Mouse (Mus musculus) ES-E14 (cell line): ENCODE measurements around the gene Gm9195.

Experiments used
- HCFC1 ChIP-seq: IDR thresholded peaks from 2 replicates; pipeline ENCODE4 v1.6.1; 2012; ENCODE audit warnings: low read length, inconsistent platforms, borderline replicate concordance; ENCODE audit not compliant: insufficient read depth
- ZC3H11A ChIP-seq: IDR thresholded peaks from 2 replicates; pipeline ENCODE4 v1.6.1; 2012; ENCODE audit warnings: low read depth, mild to moderate bottlenecking, inconsistent platforms, low read length, borderline replicate concordance

DNA sequence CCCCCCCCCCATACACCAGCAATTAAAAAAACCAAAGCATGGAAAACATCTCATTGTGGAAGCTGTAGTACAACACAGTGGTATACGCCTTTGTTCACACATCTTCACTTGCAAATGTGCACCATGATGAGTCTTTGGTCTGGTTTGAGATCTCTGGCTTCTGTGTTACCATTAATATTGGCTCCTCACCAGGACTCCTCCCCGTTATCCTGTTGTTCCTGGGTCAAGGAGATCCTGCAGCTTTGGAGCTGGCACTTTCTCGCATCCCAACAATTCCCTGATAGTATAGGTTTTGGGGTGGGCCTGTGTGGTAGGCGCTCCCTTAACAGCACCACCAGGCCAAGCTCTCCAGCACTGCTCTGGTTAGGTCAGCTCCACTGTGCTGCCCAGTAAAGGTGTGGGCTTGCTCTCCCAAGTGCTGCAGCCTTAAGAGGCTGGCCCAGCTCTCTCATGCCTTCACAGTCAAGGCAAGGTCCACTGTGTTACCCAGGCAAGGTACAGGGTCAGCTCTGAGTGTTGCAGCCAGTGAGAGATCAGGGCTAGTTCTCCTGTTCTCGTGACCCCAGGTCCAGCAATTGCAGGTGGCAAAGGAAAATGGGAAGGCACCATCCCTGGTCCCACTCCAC lies 44.9 kb upstream of the Gm9195 start:
- TF ChIP-seq ZC3H11A = no peak
- TF ChIP-seq HCFC1 = no peak
